Mouse (Mus musculus) lung, embryonic 15.5 days (tissue): ENCODE data around the gene Zfyve19. TPM values are rescaled to one million over a fixed set of nuclear protein-coding genes. Genes with fewer than 3 reads are reported as not detected.
A peak's percentile ranks its signal among the peaks of the same experiment; 100 is the strongest.

Experiments used
- ATAC-seq: fragments of 200-750 bp; cut with Nextera tagmentation; 2 replicates; pipeline ENCODE4 v1.8.0; 2017; ENCODE audit warnings: moderate number of reproducible peaks, borderline replicate concordance; ENCODE audit not compliant: low FRiP score, low TSS enrichment; ENCODE audit errors: extremely low read depth
- H3K27ac ChIP-seq: fragments of 300-500 bp; sonication (generic); 2 replicates; pipeline ENCODE4 v1.5.1; 2015; ENCODE audit warnings: moderate library complexity, mild to moderate bottlenecking, inconsistent platforms
- H3K27me3 ChIP-seq: fragments of 300-500 bp; sonication (generic); 2 replicates; pipeline ENCODE4 v1.6.1; 2015; ENCODE audit warnings: inconsistent platforms
- H3K36me3 ChIP-seq: fragments of 300-500 bp; sonication (generic); 2 replicates; pipeline ENCODE4 v1.6.1; 2015; ENCODE audit warnings: inconsistent platforms
- H3K4me1 ChIP-seq: fragments of 300-500 bp; sonication (generic); 2 replicates; pipeline ENCODE4 v1.6.1; 2015; ENCODE audit warnings: inconsistent platforms
- H3K4me2 ChIP-seq: fragments of 300-500 bp; sonication (generic); 2 replicates; pipeline ENCODE4 v1.6.1; 2015; ENCODE audit warnings: inconsistent platforms, mild to moderate bottlenecking, moderate library complexity
- H3K4me3 ChIP-seq: fragments of 300-500 bp; sonication (generic); 2 replicates; pipeline ENCODE4 v1.5.1; 2015; ENCODE audit warnings: mild to moderate bottlenecking, inconsistent platforms
- H3K9ac ChIP-seq: fragments of 300-500 bp; sonication (generic); 2 replicates; pipeline ENCODE4 v1.6.1; 2015; ENCODE audit warnings: inconsistent platforms
- H3K9me3 ChIP-seq: fragments of 300-500 bp; sonication (generic); 2 replicates; pipeline ENCODE4 v1.6.1; 2016; ENCODE audit warnings: inconsistent platforms
- WGBS: fragments of 180-500 bp; shearing (Covaris S2); methylation state at CpG from one replicate; pipeline ENCODE4 v1.1.7; 2015; 5-methylcytosine and 5-hydroxymethylcytosine counted together
- polyA plus RNA-seq: library from polyadenylated mRNA; unstranded; fragments of >200 nt; fragmentation: Nextera tagmentation; extraction: Ambion mirVana; gene quantifications from 2 replicates; pipeline ENCODE4 v1.2.1, GENCODE M21; 2015

Gene Zfyve19
- polyA plus RNA-seq, 1 experiment from 2014 or later: 42.6 TPM

- 63% methylated on average over 1 of the region's 1 CpGs for WGBS
- H3K4me1 ChIP-seq: no peaks in the 10 kb centered on the region
Observed at GRCm38 (mm10) chr2:119197493-119197892, 10.9 kb upstream of the Zfyve19 start.

GRCm38 (mm10) chr2:119198049-119198448 is 10.4 kb upstream of the Zfyve19 start:
- Histone ChIP-seq H3K9me3 (no peaks in the 10 kb centered on the region), H3K9ac (no peak overlapping the region), H3K36me3 (no peaks in the 10 kb centered on the region), H3K4me2 (no peak overlapping the region), H3K27ac (no peak overlapping the region), H3K4me1 (0 out of 2 replicates have a peak, but pooled peaks cover 4% of the 10 kb centered on the region), H3K27me3 (no peaks in the 10 kb centered on the region), H3K4me3 (no peak overlapping the region)
- no peak for ATAC-seq
- WGBS: 33% methylated on average over 1 of the region's 1 CpGs

More at GRCm38 (mm10) chr2:119197493-119197892, 10.9 kb upstream of the Zfyve19 start:
- no peak overlapping the region for H3K4me2 ChIP-seq
- ATAC-seq: no peak
- H3K9ac ChIP-seq: no peak overlapping the region
- H3K36me3 ChIP-seq: no peaks in the 10 kb centered on the region
- H3K27me3 ChIP-seq: no peaks in the 10 kb centered on the region
- no peak overlapping the region for H3K4me3 ChIP-seq
- no peak overlapping the region for H3K27ac ChIP-seq
- no peaks in the 10 kb centered on the region for H3K9me3 ChIP-seq

- Histone ChIP-seq H3K4me2 (no peak overlapping the region), H3K9ac (no peak overlapping the region), H3K4me3 (no peak overlapping the region), H3K27ac (no peak overlapping the region), H3K4me1 (0 out of 2 replicates have a peak, but pooled peaks cover 7% of the 10 kb centered on the region), H3K27me3 (no peaks in the 10 kb centered on the region), H3K9me3 (no peaks in the 10 kb centered on the region), H3K36me3 (no peaks in the 10 kb centered on the region)
- ATAC-seq: no peak
- 67% methylated on average over 3 of the region's 3 CpGs for WGBS
Observed at GRCm38 (mm10) chr2:119198934-119199333, 9.5 kb upstream of the Zfyve19 start.

GRCm38 (mm10) chr2:119202914-119203453 is 5.4 kb upstream of the Zfyve19 start:
- H3K27me3 ChIP-seq: no peaks in the 10 kb centered on the region
- 48% methylated on average over 5 of the region's 5 CpGs for WGBS
- 0 out of 2 replicates have a peak overlapping the region, but pooled peaks have one; percentile 9 for H3K27ac ChIP-seq
- ATAC-seq: no peak
- peaks cover 14% of the 10 kb centered on the region; the same call in 1 of the 2 replicates for H3K4me1 ChIP-seq
- H3K9ac ChIP-seq: no peak overlapping the region
- no peaks in the 10 kb centered on the region for H3K9me3 ChIP-seq
- H3K4me3 ChIP-seq: no peak overlapping the region
- no peaks in the 10 kb centered on the region for H3K36me3 ChIP-seq
- no peak overlapping the region for H3K4me2 ChIP-seq

- no peak for ATAC-seq
- no peaks in the 10 kb centered on the region for H3K27me3 ChIP-seq
- no peak overlapping the region for H3K4me2 ChIP-seq
- 72% methylated on average over 4 of the region's 4 CpGs for WGBS
- no peak overlapping the region for H3K4me3 ChIP-seq
- H3K9ac ChIP-seq: no peak overlapping the region
- H3K36me3 ChIP-seq: no peaks in the 10 kb centered on the region
- H3K27ac ChIP-seq: 0 out of 2 replicates have a peak overlapping the region, but pooled peaks have one; percentile 9
- peaks cover 14% of the 10 kb centered on the region; the same call in 1 of the 2 replicates for H3K4me1 ChIP-seq
- no peaks in the 10 kb centered on the region for H3K9me3 ChIP-seq
Observed at GRCm38 (mm10) chr2:119203871-119204460, 4.5 kb upstream of the Zfyve19 start.

- 16% methylated on average over 6 of the region's 6 CpGs for WGBS
- no peak for ATAC-seq
Observed at GRCm38 (mm10) chr2:119207961-119208343, 465 bp upstream of the Zfyve19 start.

GRCm38 (mm10) chr2:119209176-119209507 is 725 bp downstream of the Zfyve19 start:
- Histone ChIP-seq H3K9ac (peak overlapping the region; percentile 74), H3K27ac (peak overlapping the region; percentile 66; the same call in 1 of the 2 replicates), H3K36me3 (peaks cover 23% of the 10 kb centered on the region), H3K27me3 (no peaks in the 10 kb centered on the region), H3K4me2 (peak overlapping the region; percentile 61), H3K4me1 (peaks cover 10% of the 10 kb centered on the region; the same call in 1 of the 2 replicates), H3K4me3 (peak overlapping the region; percentile 69), H3K9me3 (no peaks in the 10 kb centered on the region)
- ATAC-seq: peak; percentile 1; the same call in 1 of the 2 replicates
- under 1% methylated on average over 13 of the region's 13 CpGs for WGBS

More at GRCm38 (mm10) chr2:119207961-119208343, 465 bp upstream of the Zfyve19 start:
- Histone ChIP-seq H3K9me3 (no peaks in the 10 kb centered on the region), H3K4me2 (peak overlapping the region; percentile 61), H3K27ac (peak overlapping the region; percentile 93), H3K4me3 (peak overlapping the region; percentile 69), H3K27me3 (no peaks in the 10 kb centered on the region), H3K36me3 (peaks cover 23% of the 10 kb centered on the region), H3K9ac (peak overlapping the region; percentile 71), H3K4me1 (peaks cover 14% of the 10 kb centered on the region; the same call in 1 of the 2 replicates)

GRCm38 (mm10) chr2:119229775-119230704 is 21.6 kb downstream of the Zfyve19 start, which contains the start of gene Ppp1r14d:
Gene Ppp1r14d (minus strand): TSS chr2:119229906.
- no peak for ATAC-seq
- whole genome bisulfite sequencing: 63% methylated on average over 6 of the region's 6 CpGs
- Histone ChIP-seq H3K9ac (no peak within 1 kb of the TSS), H3K27me3 (peaks cover 2% of the 10 kb centered on the region), H3K9me3 (no peaks in the 10 kb centered on the region), H3K4me3 (no peak within 1 kb of the TSS), H3K27ac (no peak within 1 kb of the TSS), H3K4me2 (no peak within 1 kb of the TSS), H3K4me1 (no peaks in the 10 kb centered on the region), H3K36me3 (no peaks in the 10 kb centered on the region)

- no peaks in the 10 kb centered on the region for H3K36me3 ChIP-seq
- H3K27ac ChIP-seq: peak overlapping the region; percentile 71
- H3K4me2 ChIP-seq: peak overlapping the region; percentile 82
- H3K9me3 ChIP-seq: no peaks in the 10 kb centered on the region
- H3K9ac ChIP-seq: peak overlapping the region; percentile 42
- peak overlapping the region; percentile 51 for H3K4me3 ChIP-seq
- peaks cover 49% of the 10 kb centered on the region for H3K27me3 ChIP-seq
- ATAC-seq: no peak; the same call in 1 of the 2 replicates
- peaks cover 11% of the 10 kb centered on the region for H3K4me1 ChIP-seq
- WGBS: 7% methylated on average over 25 of the region's 25 CpGs
Observed at GRCm38 (mm10) chr2:119236682-119237209, 28.3 kb downstream of the Zfyve19 start.

- no peaks in the 10 kb centered on the region for H3K36me3 ChIP-seq
- WGBS: under 1% methylated on average over 71 of the region's 73 CpGs
Observed at GRCm38 (mm10) chr2:119237210-119237870, 28.9 kb downstream of the Zfyve19 start, which contains the start of gene Spint1. Gene Spint1 (plus strand): TSS chr2:119237362.

GRCm38 (mm10) chr2:119237871-119238220 is 29.4 kb downstream of the Zfyve19 start:
- no peaks in the 10 kb centered on the region for H3K36me3 ChIP-seq
- peaks cover 11% of the 10 kb centered on the region for H3K4me1 ChIP-seq
- peak overlapping the region; percentile 51 for H3K4me3 ChIP-seq
- peaks cover 49% of the 10 kb centered on the region for H3K27me3 ChIP-seq
- no peaks in the 10 kb centered on the region for H3K9me3 ChIP-seq
- peak overlapping the region; percentile 42 for H3K9ac ChIP-seq
- ATAC-seq: peak; percentile 17; the same call in 1 of the 2 replicates
- H3K4me2 ChIP-seq: peak overlapping the region; percentile 82
- 2% methylated on average over 30 of the region's 31 CpGs for WGBS
- H3K27ac ChIP-seq: peak overlapping the region; percentile 71

More at GRCm38 (mm10) chr2:119237210-119237870, 28.9 kb downstream of the Zfyve19 start, which contains the start of gene Spint1:
- Histone ChIP-seq H3K9ac (peak within 1 kb of the TSS; percentile 42), H3K4me1 (peaks cover 11% of the 10 kb centered on the region), H3K4me3 (peak within 1 kb of the TSS; percentile 51), H3K27me3 (peaks cover 49% of the 10 kb centered on the region), H3K4me2 (peak within 1 kb of the TSS; percentile 82), H3K9me3 (no peaks in the 10 kb centered on the region), H3K27ac (peak within 1 kb of the TSS; percentile 71)
- ATAC-seq: peak; percentile 73
